Mouse (Mus musculus) Patski (cell line): ENCODE data around the gene Cnot2. TPM values are rescaled to one million over a fixed set of nuclear protein-coding genes. Genes with fewer than 3 reads are reported as not detected.

Source experiments
- ATAC-seq: fragments of 100-300 bp; one replicate; pipeline ENCODE4 v1.8.0; 2021
- CTCF ChIA-PET: fragments of 350-600 bp; sonication (Branson Sonifier 250); formaldehyde crosslinking; loops from one replicate; lab custom pipeline; 2022; ENCODE audit warnings: inconsistent platforms; lab: Charles Lee
- POLR2A ChIA-PET: fragments of 350-600 bp; sonication (Branson Sonifier 250); formaldehyde crosslinking; loops from one replicate; lab custom pipeline; 2022; ENCODE audit warnings: antibody characterized with exemption, inconsistent platforms; lab: Charles Lee
- DNase-seq: peaks from one replicate; pipeline ENCODE4 v3.0.0-alpha.2; 2011; ENCODE audit warnings: low read depth, low spot score
- H3K27me3 ChIP-seq: fragments of 371-371 bp; one replicate; pipeline ENCODE4 v1.5.1; 2021
- CTCF ChIP-seq: fragments of 100-300 bp; IDR thresholded peaks from one replicate; pipeline ENCODE4 v1.5.1; 2021
- in situ Hi-C: fragments of 300-500 bp; cut with MboI; formaldehyde crosslinking; loops from 3 replicates; pipeline ENCODE4 v1.11.1; 2018; ENCODE audit warnings: low pct_unique_long_range_greater_than_20kb, mixed read lengths
- polyA plus RNA-seq: library from polyadenylated mRNA; unstranded; gene quantifications from one replicate; pipeline ENCODE4 v1.2.3, GENCODE M21; 2021

Gene Cnot2
- polyA plus RNA-seq, 1 experiment from 2014 or later = 68.5 TPM

- H3K27me3 ChIP-seq = no peaks in the 10 kb centered on the region
- in situ Hi-C loops = no loop called here
- no peak for DNase-seq
- ChIA-PET CTCF (no interaction called here), POLR2A (no interaction called here)
- no peak for ATAC-seq
- no peak for TF ChIP-seq CTCF
Observed at GRCm38 (mm10) chr10:116440088-116440487, 141.2 kb downstream of the Cnot2 start.

GRCm38 (mm10) chr10:116435455-116435854, 145.9 kb downstream of the Cnot2 start:
- POLR2A ChIA-PET = no interaction called here
- ATAC-seq (no peak), DNase-seq (no peak)
- no peaks in the 10 kb centered on the region for H3K27me3 ChIP-seq
- in situ Hi-C loops = no loop called here
- TF ChIP-seq CTCF = no peak
- CTCF ChIA-PET = no interaction called here

Other genes with a start within 250 kb of the Cnot2 start
- gene Kcnmb4, start 107.6 kb downstream of the Cnot2 start, polyA plus RNA-seq = 2.3 TPM